8 mouse cellular contexts compared by ENCODE assay signal in genomic region chr9:67041840-67042812, GRCm38 (mm10). TPM values are rescaled to one million over a fixed set of nuclear protein-coding genes. Genes with fewer than 3 reads are reported as not detected.
A peak's percentile ranks its signal among the peaks of the same experiment; 100 is the strongest.
DNase-seq lines count a peak whose midpoint lies in the region; ATAC-seq and TF ChIP-seq lines count a peak whose summit lies in the region.

No protein-coding gene starts in this region.

- no peak for ATAC-seq in forebrain, embryonic 13.5 days
- ATAC-seq in liver, embryonic 12.5 days = no peak

- peaks cover 91% of the 10 kb centered on the region for H3K79me3 ChIP-seq in C2C12 (ENCODE audit: low read depth)

- peak overlapping the region; percentile 72 for H3K4me2 ChIP-seq in forebrain, embryonic 13.5 days
- H3K4me2 ChIP-seq in liver, embryonic 12.5 days = peak overlapping the region; percentile 78

- peaks cover 84% of the 10 kb centered on the region for H3K36me3 ChIP-seq in C2C12 (ENCODE audit: control insufficient read depth, insufficient read depth)
- no peaks in the 10 kb centered on the region for H3K36me3 ChIP-seq in forebrain, embryonic 13.5 days (ENCODE audit: poor library complexity, severe bottlenecking)
- H3K36me3 ChIP-seq in liver, embryonic 12.5 days = peaks cover 16% of the 10 kb centered on the region

- peaks cover 53% of the 10 kb centered on the region for H3K4me1 ChIP-seq in forebrain, embryonic 13.5 days
- H3K4me1 ChIP-seq in liver, embryonic 12.5 days = peaks cover 76% of the 10 kb centered on the region

- H3K9me3 ChIP-seq in forebrain, embryonic 13.5 days (replicated peaks) = no peaks in the 10 kb centered on the region
- no peaks in the 10 kb centered on the region for H3K9me3 ChIP-seq in liver, embryonic 12.5 days (replicated peaks)

- peak; percentile 24 to 77 for DNase-seq in adrenal gland, adult (ENCODE audit: inconsistent age in 2 of 2, low spot score in 1 of 2)
- no peak for DNase-seq in adrenal gland, postnatal 36 days
- no peak for DNase-seq in frontal cortex, adult 2 months (ENCODE audit: extremely low spot score in 1 of 2, low spot score in 1 of 2)
- no peak for DNase-seq in right cerebral cortex, adult 18-20 months
- DNase-seq in cerebellum, adult 8-10 months = no peak

- H3K4me3 ChIP-seq in C2C12 (ENCODE audit: insufficient read depth, poor library complexity, severe bottlenecking) = peak overlapping the region; percentile 62
- H3K4me3 ChIP-seq in forebrain, embryonic 13.5 days = peak overlapping the region; percentile 74
- H3K4me3 ChIP-seq in liver, embryonic 12.5 days = peak overlapping the region; percentile 80

- no peaks in the 10 kb centered on the region for H3K27me3 ChIP-seq in C2C12 (ENCODE audit: control insufficient read depth, insufficient read depth, insufficient read length)
- H3K27me3 ChIP-seq in forebrain, embryonic 13.5 days = peaks cover 14% of the 10 kb centered on the region
- H3K27me3 ChIP-seq in liver, embryonic 12.5 days (replicated peaks) = peaks cover 23% of the 10 kb centered on the region

- no peak for TF ChIP-seq CTCF in C2C12 (IDR thresholded peaks at IDR 0.05; ENCODE audit: control insufficient read depth, insufficient read depth, insufficient read length)

- H3K79me2 ChIP-seq in C2C12 (ENCODE audit: control insufficient read depth, insufficient read depth) = peaks cover 100% of the 10 kb centered on the region

- WGBS in forebrain, embryonic 13.5 days = 39% methylated on average over 14 of the region's 14 CpGs
- 22% methylated on average over 14 of the region's 14 CpGs for WGBS in liver, embryonic 12.5 days (ENCODE audit: insufficient replicate concordance)

- H3K9ac ChIP-seq in forebrain, embryonic 13.5 days = peak overlapping the region; percentile 52
- H3K9ac ChIP-seq in liver, embryonic 12.5 days = peak overlapping the region; percentile 96

- H3ac ChIP-seq in C2C12 (ENCODE audit: control insufficient read depth, insufficient read length, low read depth) = peak overlapping the region; percentile 19

- no peak overlapping the region for H3K27ac ChIP-seq in forebrain, embryonic 13.5 days
- H3K27ac ChIP-seq in liver, embryonic 12.5 days = peak overlapping the region; percentile 98

TF ChIP-seq in C2C12, 6 proteins besides CTCF, POLR2A, EP300 and RAD21:
- TF ChIP-seq MAX (IDR thresholded peaks at IDR 0.05) = no peak
- no peak for TF ChIP-seq USF1 (IDR thresholded peaks at IDR 0.05; ENCODE audit: low read depth)
- no peak for TF ChIP-seq FOSL1 (IDR thresholded peaks at IDR 0.05; ENCODE audit: insufficient read depth, low read length, poor library complexity, severe bottlenecking)
- no peak for TF ChIP-seq MYOD1 (IDR thresholded peaks at IDR 0.05; ENCODE audit: control insufficient read depth, insufficient read length, low read depth)

RNA-seq across cellular contexts. Expression of gene Tpm1, which starts 7.1 kb away (rescaled TPM):
- total RNA-seq in adrenal gland, postnatal 36 days (2021) = 100 to 1,000 TPM; 145 to 272 TPM
- 1,080 TPM for polyA plus RNA-seq in C2C12 (2012; fragmentation: generic; extraction: Trizol)
- polyA plus RNA-seq in forebrain, embryonic 13.5 days (2015; fragmentation: Nextera tagmentation; extraction: Ambion mirVana) = 109 and 119 TPM in 2 replicates
- polyA plus RNA-seq in liver, embryonic 12.5 days (2016; fragmentation: Nextera tagmentation; extraction: Ambion mirVana) = 214 and 225 TPM in 2 replicates
- 265 and 280 TPM in 2 replicates for polyA plus RNA-seq in frontal cortex, adult 2 months (2012; rRNA removed)

Comparison
In these comparisons a context has a peak if more than half of its experiments do, and no peak if none do; other contexts are left out.
1. DNase-seq: peak in adrenal gland, adult (2 of 2); none in adrenal gland, postnatal 36 days (0 of 2), frontal cortex, adult 2 months (0 of 2), right cerebral cortex, adult 18-20 months (single experiment) and cerebellum, adult 8-10 months (single experiment).
2. Peak in every context shown above with its lines, with median percentiles within 50 percentile points of each other: H3K4me3 ChIP-seq.